Mouse (Mus musculus) hindbrain, embryonic 11.5 days (tissue): Measurements from ENCODE around the gene Tnni1. TPM values are rescaled to one million over a fixed set of nuclear protein-coding genes. Genes with fewer than 3 reads are reported as not detected.

Experiments
- ATAC-seq: fragments of 200-750 bp; cut with Nextera tagmentation; 2 replicates; pipeline ENCODE4 v1.8.0; 2017; ENCODE audit warnings: mild to moderate bottlenecking, moderate TSS enrichment, moderate library complexity; ENCODE audit not compliant: low FRiP score
- DNase-seq: peaks from one replicate; pipeline ENCODE4 v3.0.0-alpha.2; 2015; ENCODE audit warnings: low spot score
- H3K27ac ChIP-seq: fragments of 300-500 bp; sonication (generic); 2 replicates; pipeline ENCODE4 v1.5.1; 2014; ENCODE audit warnings: mild to moderate bottlenecking, low read depth, low read length
- H3K27me3 ChIP-seq: fragments of 300-500 bp; sonication (generic); 2 replicates; pipeline ENCODE4 v1.6.1; 2014; ENCODE audit warnings: mild to moderate bottlenecking, low read length, moderate library complexity, mixed read lengths; ENCODE audit not compliant: control insufficient read depth, insufficient read depth
- H3K36me3 ChIP-seq: fragments of 300-500 bp; sonication (generic); 2 replicates; pipeline ENCODE4 v1.6.1; 2014; ENCODE audit warnings: mild to moderate bottlenecking, low read length, moderate library complexity, mixed read lengths; ENCODE audit not compliant: control insufficient read depth, insufficient read depth
- H3K4me1 ChIP-seq: fragments of 300-500 bp; sonication (generic); replicated peaks from 2 replicates; pipeline ENCODE4 v1.6.1; 2014; ENCODE audit warnings: low read length, mixed read lengths; ENCODE audit not compliant: control insufficient read depth, insufficient read depth
- H3K4me2 ChIP-seq: fragments of 300-500 bp; sonication (generic); replicated peaks from 2 replicates; pipeline ENCODE4 v1.6.1; 2014; ENCODE audit warnings: mild to moderate bottlenecking, low read depth, low read length
- H3K4me3 ChIP-seq: fragments of 300-500 bp; sonication (generic); 2 replicates; pipeline ENCODE4 v1.5.1; 2014; ENCODE audit warnings: low read depth, low read length
- H3K9ac ChIP-seq: fragments of 300-500 bp; sonication (generic); 2 replicates; pipeline ENCODE4 v1.6.1; 2014; ENCODE audit warnings: low read depth, low read length
- H3K9me3 ChIP-seq: fragments of 300-500 bp; sonication (generic); 2 replicates; pipeline ENCODE4 v1.6.1; 2016; ENCODE audit warnings: low read length; ENCODE audit not compliant: control insufficient read depth
- WGBS: fragments of 180-500 bp; shearing (Covaris S2); extraction: QIAGEN DNeasy Blood & Tissue Kit; methylation state at CpG from one replicate; pipeline ENCODE4 v1.1.7; 2014; 5-methylcytosine and 5-hydroxymethylcytosine counted together
- polyA plus RNA-seq: library from polyadenylated mRNA; unstranded; fragments of >200 nt; fragmentation: Nextera tagmentation; extraction: Ambion mirVana; gene quantifications from 2 replicates; pipeline ENCODE4 v1.2.1, GENCODE M21; 2014

Tnni1 gene
- polyA plus RNA-seq, 1 experiment from 2014 or later, result 6.0 TPM

DNA sequence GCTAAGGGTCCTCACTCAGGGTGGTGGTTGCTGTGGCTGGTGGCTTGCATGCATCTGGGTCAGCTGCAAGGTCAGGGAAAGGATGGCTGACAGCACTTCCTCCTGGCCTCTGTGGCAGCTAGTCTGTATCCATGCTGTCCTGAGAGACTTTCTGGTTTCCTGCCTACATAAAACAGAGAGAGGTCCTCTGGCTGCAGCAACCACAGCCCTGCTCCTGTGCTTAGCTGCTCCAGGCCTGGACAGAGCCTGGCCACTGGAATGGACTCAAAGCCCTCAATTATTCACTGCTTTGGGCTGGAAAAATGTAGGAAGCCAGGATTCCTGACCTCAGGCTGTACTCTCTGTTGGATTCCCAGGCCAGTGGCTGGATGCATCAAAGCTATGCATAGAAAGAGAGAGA is 2.6 kb upstream of the Tnni1 start:
- H3K36me3 ChIP-seq, result no peaks in the 10 kb centered on the region
- DNase-seq, result no peak
- H3K27ac ChIP-seq, result no peak overlapping the region
- ATAC-seq, result no peak
- no peak overlapping the region for H3K4me2 ChIP-seq
- H3K9ac ChIP-seq, result no peak overlapping the region
- H3K4me3 ChIP-seq, result no peak overlapping the region
- H3K4me1 ChIP-seq, result no peaks in the 10 kb centered on the region; the same call in 1 of the 2 replicates
- no peaks in the 10 kb centered on the region for H3K27me3 ChIP-seq
- no peaks in the 10 kb centered on the region for H3K9me3 ChIP-seq

DNA sequence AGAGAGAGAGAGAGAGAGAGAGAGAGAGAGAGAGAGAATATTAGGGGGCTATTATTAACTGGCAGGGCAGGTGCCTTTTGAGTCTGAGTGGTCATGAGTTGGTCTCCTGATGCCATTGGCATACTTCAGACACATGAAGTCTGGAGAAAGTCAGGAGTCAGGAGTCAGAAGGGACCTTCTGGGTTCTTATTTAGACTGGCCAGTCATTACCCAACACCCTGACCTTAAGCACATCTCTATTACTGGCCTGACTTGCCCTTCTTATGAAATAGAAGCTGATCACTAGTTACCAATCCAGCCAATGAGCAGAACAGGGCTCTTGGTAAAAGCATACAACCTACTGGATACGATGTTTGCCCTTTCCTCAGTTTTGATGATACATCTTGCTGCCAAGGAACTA is 2.2 kb upstream of the Tnni1 start:
- no peaks in the 10 kb centered on the region; the same call in 1 of the 2 replicates for H3K4me1 ChIP-seq
- no peaks in the 10 kb centered on the region for H3K9me3 ChIP-seq
- no peak for ATAC-seq
- no peak overlapping the region for H3K9ac ChIP-seq
- DNase-seq, result no peak
- no peak overlapping the region for H3K27ac ChIP-seq
- no peaks in the 10 kb centered on the region for H3K27me3 ChIP-seq
- 100% methylated on average over 1 of the region's 1 CpGs for WGBS
- H3K4me3 ChIP-seq, result no peak overlapping the region
- H3K4me2 ChIP-seq, result no peak overlapping the region
- no peaks in the 10 kb centered on the region for H3K36me3 ChIP-seq

DNA sequence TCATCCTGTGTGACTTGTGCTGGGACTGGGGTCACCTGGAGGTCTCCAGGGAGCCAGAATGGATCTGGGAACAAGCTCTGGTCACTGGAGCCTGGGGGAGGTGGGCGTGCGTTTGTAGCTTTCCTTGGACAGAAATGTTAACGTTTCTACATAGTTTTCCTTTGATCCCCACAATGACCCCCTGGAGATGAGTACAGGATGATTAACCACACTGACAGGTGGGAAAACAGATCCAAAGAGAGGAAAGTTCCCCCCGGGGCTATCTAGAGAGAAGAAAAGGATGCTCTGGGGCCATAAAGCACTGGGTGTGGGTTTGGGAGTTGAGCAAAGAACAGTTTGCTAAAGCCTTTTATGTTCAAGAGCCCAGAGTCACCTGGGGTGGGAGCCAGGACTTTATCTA is 1.4 kb downstream of the Tnni1 start:
- H3K4me1 ChIP-seq, result no peaks in the 10 kb centered on the region; the same call in 1 of the 2 replicates
- no peaks in the 10 kb centered on the region for H3K36me3 ChIP-seq
- no peaks in the 10 kb centered on the region for H3K9me3 ChIP-seq
- 40% methylated on average over 4 of the region's 4 CpGs for WGBS
- peaks cover 2% of the 10 kb centered on the region; the same call in 1 of the 2 replicates for H3K27me3 ChIP-seq
- DNase-seq (no peak), ATAC-seq (no peak)
- no peak overlapping the region for H3K4me3 ChIP-seq
- H3K27ac ChIP-seq, result no peak overlapping the region
- no peak overlapping the region for H3K9ac ChIP-seq
- H3K4me2 ChIP-seq, result no peak overlapping the region

DNA sequence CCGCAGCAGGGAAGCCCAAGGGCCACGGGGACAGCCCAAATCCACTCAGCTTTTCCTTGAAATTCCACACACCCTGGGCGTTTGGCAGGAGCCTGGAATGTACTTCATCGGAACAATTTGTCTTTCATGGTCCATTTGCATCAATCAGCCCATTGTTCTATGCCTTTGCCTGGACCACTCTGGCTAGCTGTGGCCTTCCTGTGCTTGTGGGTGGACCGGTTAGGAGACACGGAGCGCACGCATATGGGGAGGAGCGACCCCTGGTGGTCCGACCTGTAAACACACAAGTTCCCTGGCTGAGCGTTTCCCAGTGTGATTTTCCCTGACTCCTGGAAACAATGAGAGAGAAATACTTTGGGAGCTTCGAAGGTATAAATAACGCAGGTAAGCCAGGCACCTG is 2.0 kb downstream of the Tnni1 start:
- ATAC-seq, result peak; percentile 77
- H3K4me3 ChIP-seq, result no peak overlapping the region
- H3K4me1 ChIP-seq, result no peaks in the 10 kb centered on the region; the same call in 1 of the 2 replicates
- peaks cover 2% of the 10 kb centered on the region; the same call in 1 of the 2 replicates for H3K27me3 ChIP-seq
- no peak overlapping the region for H3K4me2 ChIP-seq
- no peak overlapping the region for H3K9ac ChIP-seq
- H3K36me3 ChIP-seq, result no peaks in the 10 kb centered on the region
- 10% methylated on average over 13 of the region's 13 CpGs for WGBS
- H3K9me3 ChIP-seq, result no peaks in the 10 kb centered on the region
- H3K27ac ChIP-seq, result no peak overlapping the region
- DNase-seq, result peak; percentile 90

DNA sequence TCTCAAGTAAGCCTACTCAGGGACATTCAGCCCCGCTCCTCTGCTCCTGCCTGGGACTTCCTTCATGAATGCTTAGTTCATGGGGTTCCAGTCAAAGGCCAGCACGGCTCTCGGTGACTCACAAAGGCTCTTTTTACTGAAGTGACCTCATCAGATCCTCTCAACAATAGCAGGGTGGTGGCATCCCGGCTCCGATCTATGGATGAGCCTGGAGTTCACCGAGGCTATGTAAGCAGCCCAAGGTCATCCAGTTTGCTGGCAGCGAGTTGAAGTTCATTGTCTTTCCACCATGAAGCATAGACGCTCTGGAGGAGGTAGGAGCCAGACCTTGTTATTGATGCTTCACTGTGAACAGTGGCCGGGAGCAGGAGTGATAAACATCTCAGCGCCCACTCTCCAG is 3.6 kb downstream of the Tnni1 start:
- peak; percentile 17; the same call in 1 of the 2 replicates for ATAC-seq
- peaks cover 2% of the 10 kb centered on the region; the same call in 1 of the 2 replicates for H3K27me3 ChIP-seq
- no peak overlapping the region for H3K27ac ChIP-seq
- no peaks in the 10 kb centered on the region for H3K9me3 ChIP-seq
- DNase-seq, result peak; percentile 36
- 35% methylated on average over 10 of the region's 10 CpGs for WGBS
- H3K4me2 ChIP-seq, result no peak overlapping the region
- no peak overlapping the region for H3K9ac ChIP-seq
- H3K4me1 ChIP-seq, result no peaks in the 10 kb centered on the region; the same call in 1 of the 2 replicates
- no peak overlapping the region for H3K4me3 ChIP-seq
- no peaks in the 10 kb centered on the region for H3K36me3 ChIP-seq

DNA sequence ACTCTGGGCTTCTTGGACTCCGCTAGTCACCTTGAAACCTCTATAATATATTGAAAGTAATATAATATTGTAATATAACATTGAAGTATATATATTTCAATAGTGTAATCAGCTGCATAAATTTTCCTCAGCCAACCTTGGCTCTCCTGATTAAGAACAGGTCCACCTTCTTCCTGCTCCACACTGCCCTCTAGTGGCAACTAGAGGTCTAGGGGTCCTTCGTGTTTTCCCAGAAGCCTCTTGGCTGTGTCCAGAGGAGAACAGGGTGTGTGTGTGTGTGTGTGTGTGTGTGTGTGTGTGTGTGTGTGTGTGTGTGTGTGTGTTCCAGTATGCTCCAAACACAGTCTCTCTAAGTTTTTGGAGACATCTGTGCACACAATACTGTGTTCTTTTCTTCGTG is 8.6 kb downstream of the Tnni1 start:
- WGBS, result 47% methylated on average over 3 of the region's 3 CpGs
- Histone ChIP-seq H3K27me3 (peaks cover under 1% of the 10 kb centered on the region; the same call in 1 of the 2 replicates), H3K4me2 (no peak overlapping the region), H3K9me3 (no peaks in the 10 kb centered on the region), H3K4me3 (no peak overlapping the region), H3K4me1 (no peaks in the 10 kb centered on the region), H3K36me3 (no peaks in the 10 kb centered on the region), H3K9ac (no peak overlapping the region), H3K27ac (no peak overlapping the region)
- peak; percentile 87 for DNase-seq
- peak; percentile 43; the same call in 1 of the 2 replicates for ATAC-seq

DNA sequence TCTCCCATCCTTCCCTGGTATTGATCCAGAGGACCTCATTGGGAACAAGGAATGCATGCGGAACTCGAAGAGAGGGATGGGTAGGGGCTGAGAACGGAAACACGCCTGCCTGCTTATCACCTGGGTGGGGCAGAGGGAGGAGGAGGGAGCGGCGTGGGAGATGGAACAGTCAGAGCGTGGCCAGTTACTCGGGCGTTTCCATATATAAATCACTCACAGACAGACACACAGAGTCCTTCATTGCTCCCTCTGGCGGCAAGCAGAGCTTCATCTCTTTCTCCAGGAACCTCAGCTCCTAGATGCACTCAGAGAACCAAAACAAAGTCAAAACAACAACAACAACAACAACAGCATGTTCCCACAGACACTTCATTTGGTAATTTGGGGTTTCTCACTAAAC is 9.5 kb downstream of the Tnni1 start:
- H3K9me3 ChIP-seq, result no peaks in the 10 kb centered on the region
- H3K27ac ChIP-seq, result no peak overlapping the region
- no peak overlapping the region for H3K4me2 ChIP-seq
- no peaks in the 10 kb centered on the region for H3K36me3 ChIP-seq
- peak; percentile 27 for DNase-seq
- WGBS, result 44% methylated on average over 10 of the region's 10 CpGs
- peaks cover 3% of the 10 kb centered on the region for H3K27me3 ChIP-seq
- no peak overlapping the region for H3K9ac ChIP-seq
- H3K4me3 ChIP-seq, result no peak overlapping the region
- no peaks in the 10 kb centered on the region; the same call in 1 of the 2 replicates for H3K4me1 ChIP-seq
- ATAC-seq, result no peak

DNA sequence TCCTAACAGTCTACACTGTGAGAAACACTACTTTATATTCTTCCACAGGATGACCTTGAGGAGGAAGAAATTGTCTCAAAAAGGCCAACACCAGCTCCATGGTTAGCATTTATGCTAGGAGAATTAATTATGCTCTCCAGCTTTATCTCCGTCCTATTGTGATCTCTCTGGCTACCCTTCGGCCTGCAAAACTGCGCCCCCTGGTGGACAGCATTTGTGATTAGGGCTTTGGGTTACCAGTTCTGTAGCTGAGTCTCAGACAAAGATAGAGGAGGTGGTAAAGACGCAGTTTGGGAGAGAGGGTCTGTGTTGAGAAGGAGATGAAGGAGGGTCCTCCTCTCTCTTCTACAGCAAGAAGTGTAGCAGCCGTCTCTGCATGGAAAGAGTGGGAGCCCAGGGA is 10.6 kb downstream of the Tnni1 start:
- no peak overlapping the region for H3K27ac ChIP-seq
- DNase-seq, result peak; percentile 89
- peak; percentile 36; the same call in 1 of the 2 replicates for ATAC-seq
- peaks cover 5% of the 10 kb centered on the region for H3K27me3 ChIP-seq
- 16% methylated on average over 5 of the region's 5 CpGs for WGBS
- no peaks in the 10 kb centered on the region for H3K9me3 ChIP-seq
- no peak overlapping the region for H3K4me2 ChIP-seq
- no peaks in the 10 kb centered on the region for H3K36me3 ChIP-seq
- no peak overlapping the region for H3K9ac ChIP-seq
- H3K4me3 ChIP-seq, result no peak overlapping the region
- no peaks in the 10 kb centered on the region; the same call in 1 of the 2 replicates for H3K4me1 ChIP-seq

DNA sequence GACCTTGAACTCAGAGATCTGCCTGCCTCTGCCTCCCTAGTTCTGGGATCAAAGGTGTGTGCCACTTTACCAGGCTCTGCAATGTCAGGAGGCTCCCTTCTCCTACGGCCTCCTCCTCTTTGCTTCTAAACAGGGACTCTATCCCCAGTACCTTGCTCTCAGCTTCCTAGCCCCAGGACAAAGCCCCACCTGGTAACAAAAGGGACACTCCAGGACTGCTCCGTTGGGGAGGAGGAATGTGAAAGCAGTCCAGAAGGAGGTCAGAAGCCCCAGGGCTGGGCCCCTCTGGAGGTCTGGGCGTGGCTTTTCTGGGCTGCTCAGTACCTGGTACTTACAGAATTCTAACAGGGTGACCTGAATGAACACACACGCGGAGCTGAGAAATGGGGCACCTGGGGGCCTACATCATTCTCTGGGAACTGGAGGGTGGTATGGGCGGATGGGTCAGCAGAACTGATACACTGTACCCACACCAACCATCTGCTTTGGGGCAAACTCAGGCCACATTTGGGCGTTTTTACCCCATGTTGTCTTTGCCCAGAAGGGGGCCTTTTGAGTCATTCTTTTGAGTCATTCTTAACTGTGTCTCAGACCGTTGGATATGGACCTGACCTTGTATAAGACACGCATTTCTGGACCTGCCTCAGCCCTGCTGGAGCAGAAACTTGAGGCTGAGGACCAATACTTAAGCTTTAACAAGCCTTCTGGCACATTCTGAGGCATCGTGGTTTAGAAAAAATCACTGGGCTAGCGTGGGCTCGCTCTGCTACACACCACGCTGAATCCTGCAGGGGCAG is 13.1 kb downstream of the Tnni1 start:
- no peak for ATAC-seq
- H3K9ac ChIP-seq, result no peak overlapping the region

More for the DNA sequence above, 13.1 kb downstream of the Tnni1 start:
- WGBS, result 63% methylated on average over 13 of the region's 13 CpGs
- Histone ChIP-seq H3K36me3 (no peaks in the 10 kb centered on the region), H3K9me3 (no peaks in the 10 kb centered on the region), H3K4me3 (no peak overlapping the region), H3K4me1 (no peaks in the 10 kb centered on the region; the same call in 1 of the 2 replicates), H3K27me3 (peaks cover 5% of the 10 kb centered on the region), H3K4me2 (no peak overlapping the region), H3K27ac (no peak overlapping the region)
- no peak for DNase-seq
